Mouse (Mus musculus) retina, postnatal 1 day (tissue): ENCODE results near the gene Npr3.

Experiments
- DNase-seq: peaks from one replicate; pipeline ENCODE4 v3.0.0-alpha.2; 2012

Gene Npr3

GRCm38 (mm10) chr15:11906571-11907531 is at the start of gene Npr3:
TSS of gene Npr3 (minus strand) at chr15:11907287.
- peak; percentile 68 for DNase-seq

- no peak for DNase-seq
Measured at GRCm38 (mm10) chr15:11956129-11956528, 49.0 kb upstream of the Npr3 start.

- no peak for DNase-seq
Measured at GRCm38 (mm10) chr15:11954190-11954589, 47.1 kb upstream of the Npr3 start.

- DNase-seq: no peak
Measured at GRCm38 (mm10) chr15:11952159-11952558, 45.1 kb upstream of the Npr3 start.

GRCm38 (mm10) chr15:11951181-11951580 is 44.1 kb upstream of the Npr3 start:
- no peak for DNase-seq

GRCm38 (mm10) chr15:11950144-11950543 is 43.1 kb upstream of the Npr3 start:
- DNase-seq: no peak

GRCm38 (mm10) chr15:11949490-11949889 is 42.4 kb upstream of the Npr3 start:
- no peak for DNase-seq

GRCm38 (mm10) chr15:11940855-11941254 is 33.8 kb upstream of the Npr3 start:
- DNase-seq: no peak

- no peak for DNase-seq
Measured at GRCm38 (mm10) chr15:11927742-11928141, 20.7 kb upstream of the Npr3 start.

GRCm38 (mm10) chr15:11914101-11914500 is 7.0 kb upstream of the Npr3 start:
- no peak for DNase-seq

- DNase-seq: peak; percentile 52
Measured at GRCm38 (mm10) chr15:11909875-11910274, 2.8 kb upstream of the Npr3 start.

GRCm38 (mm10) chr15:11908166-11908565 is 1.1 kb upstream of the Npr3 start:
- DNase-seq: peak; percentile 35

GRCm38 (mm10) chr15:11906021-11906570 is 991 bp downstream of the Npr3 start:
- peak; percentile 53 for DNase-seq

- DNase-seq: peak; percentile 68
Measured at GRCm38 (mm10) chr15:11904848-11905672, 2.0 kb downstream of the Npr3 start.

- DNase-seq: peak; percentile 69
Measured at GRCm38 (mm10) chr15:11904043-11904847, 2.8 kb downstream of the Npr3 start.

- peak; percentile 63 for DNase-seq
Measured at GRCm38 (mm10) chr15:11903196-11904042, 3.7 kb downstream of the Npr3 start.

- no peak for DNase-seq
Measured at GRCm38 (mm10) chr15:11897617-11898016, 9.5 kb downstream of the Npr3 start.

GRCm38 (mm10) chr15:11897162-11897561 is 9.9 kb downstream of the Npr3 start:
- no peak for DNase-seq

GRCm38 (mm10) chr15:11893969-11894368 is 13.1 kb downstream of the Npr3 start:
- no peak for DNase-seq

- no peak for DNase-seq
Measured at GRCm38 (mm10) chr15:11891395-11891794, 15.7 kb downstream of the Npr3 start.

GRCm38 (mm10) chr15:11882508-11883205 is 24.4 kb downstream of the Npr3 start:
- no peak for DNase-seq
